Mouse (Mus musculus): ENCODE measurements around the gene Cdh23.

DNA sequence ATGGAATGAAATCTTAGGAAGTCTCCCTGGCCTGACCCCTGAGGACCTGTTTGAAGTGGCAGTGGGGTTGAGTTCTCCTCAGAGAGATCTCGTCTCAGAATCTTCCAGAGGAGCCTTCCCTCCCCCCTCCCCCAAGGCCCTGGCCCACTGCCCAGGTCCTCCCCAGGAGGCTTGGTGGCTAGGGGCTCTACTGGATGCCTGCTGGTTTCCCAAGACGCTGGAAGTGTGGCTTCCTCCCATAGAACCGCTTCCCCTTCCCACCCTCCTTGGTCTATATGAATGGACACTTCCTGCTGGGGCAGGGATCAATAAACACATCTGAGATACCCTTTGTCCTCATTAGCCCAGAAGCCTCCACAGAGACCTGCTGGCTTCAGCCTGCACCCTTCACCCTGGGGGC, 345.0 kb downstream of the Cdh23 start:
- TF ChIP-seq POLR2A (IDR thresholded peaks at IDR 0.05; ENCODE audit: insufficient read depth, low read depth, low read length), result no peak
- no peak for TF ChIP-seq CTCF (IDR thresholded peaks at IDR 0.05; ENCODE audit: insufficient read depth, low read depth, low read length)
